Mouse (Mus musculus): ENCODE measurements around the gene Pnpla7.

Pnpla7 gene

DNA sequence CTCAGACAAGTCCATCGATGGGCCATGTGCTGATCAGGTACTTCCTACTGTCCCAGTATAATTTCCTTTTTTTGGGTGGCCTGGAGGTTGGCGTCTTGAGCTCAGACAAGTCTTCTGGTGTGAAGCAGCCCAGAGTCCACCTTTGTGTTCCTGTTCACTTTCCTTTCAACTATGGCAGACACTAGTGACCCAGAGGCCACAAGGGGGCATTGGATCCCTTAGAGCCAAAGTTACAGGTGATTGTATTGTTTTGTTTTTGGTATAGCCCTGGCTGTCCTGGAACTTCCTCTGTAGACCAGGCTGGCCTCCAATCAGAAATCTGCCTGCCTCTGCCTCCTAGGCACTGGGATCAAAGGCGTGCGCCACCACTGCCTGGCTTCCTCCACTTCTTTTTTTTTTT is 96.6 kb downstream of the Pnpla7 start:
- no peak for DNase-seq (ENCODE audit: low spot score)

DNA sequence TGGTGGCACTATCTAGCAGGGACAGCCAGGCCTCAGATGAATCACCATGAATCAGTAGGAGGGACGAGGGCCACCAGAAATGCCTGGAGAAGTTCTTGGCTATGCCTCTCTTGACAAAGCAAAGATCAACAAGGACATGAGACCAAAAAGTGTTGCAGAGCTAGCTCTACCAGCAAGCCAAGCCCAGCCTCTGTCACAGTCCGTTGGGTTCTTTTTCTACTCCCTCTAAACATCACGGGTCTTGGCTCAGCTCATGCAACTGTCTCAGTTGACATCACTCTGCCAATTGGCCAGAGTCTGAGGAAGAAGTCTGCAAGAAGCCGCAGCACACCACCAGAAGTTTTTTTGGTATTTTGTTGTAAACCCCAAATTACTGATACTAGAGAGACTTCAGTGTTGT is 99.7 kb downstream of the Pnpla7 start:
- DNase-seq (ENCODE audit: low spot score): no peak

DNA sequence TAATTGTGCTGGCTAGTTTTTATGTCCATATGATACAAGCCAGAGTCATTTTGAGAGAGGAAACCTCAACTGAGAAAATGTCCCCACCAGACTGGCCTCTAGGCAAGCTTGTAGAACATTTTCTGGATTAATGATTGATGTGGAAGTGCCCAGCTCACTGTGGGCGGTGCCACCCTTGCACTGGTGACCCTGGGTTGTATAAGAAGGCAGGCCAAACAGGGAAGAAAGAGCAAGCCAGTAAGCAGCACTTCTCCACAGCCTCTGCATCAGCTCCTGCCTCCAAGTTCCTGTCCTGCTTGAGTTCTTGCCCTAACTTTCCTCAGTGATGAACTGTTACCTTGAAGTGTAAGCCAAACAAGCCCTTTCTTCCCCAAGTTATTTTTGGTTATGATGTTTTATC is 103.1 kb downstream of the Pnpla7 start:
- DNase-seq (ENCODE audit: low spot score): no peak

DNA sequence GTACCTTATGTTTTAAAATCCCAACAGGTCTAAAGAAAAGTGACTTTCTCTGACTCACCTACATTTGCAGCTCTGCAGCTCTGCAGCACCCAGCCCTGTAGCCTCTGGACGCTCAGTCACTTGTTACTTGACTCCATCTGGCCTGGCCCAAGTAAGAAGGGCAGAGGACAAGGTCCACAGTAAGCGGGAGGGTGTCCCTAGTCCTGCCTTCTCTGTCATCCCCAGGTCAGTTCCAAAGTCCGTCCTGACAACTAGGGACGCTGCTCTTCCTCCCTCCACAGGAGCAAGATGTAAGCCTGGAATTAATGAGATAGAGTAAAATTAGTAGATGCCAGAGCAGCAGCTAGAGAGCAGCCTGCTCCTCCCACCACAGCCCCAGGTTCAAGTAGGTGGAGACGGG is 104.2 kb downstream of the Pnpla7 start, which contains the start of gene Entpd8:
TSS of gene Entpd8 (plus strand) at position 229 of the 400 bp plus-strand sequence.
- DNase-seq (ENCODE audit: low spot score): no peak

DNA sequence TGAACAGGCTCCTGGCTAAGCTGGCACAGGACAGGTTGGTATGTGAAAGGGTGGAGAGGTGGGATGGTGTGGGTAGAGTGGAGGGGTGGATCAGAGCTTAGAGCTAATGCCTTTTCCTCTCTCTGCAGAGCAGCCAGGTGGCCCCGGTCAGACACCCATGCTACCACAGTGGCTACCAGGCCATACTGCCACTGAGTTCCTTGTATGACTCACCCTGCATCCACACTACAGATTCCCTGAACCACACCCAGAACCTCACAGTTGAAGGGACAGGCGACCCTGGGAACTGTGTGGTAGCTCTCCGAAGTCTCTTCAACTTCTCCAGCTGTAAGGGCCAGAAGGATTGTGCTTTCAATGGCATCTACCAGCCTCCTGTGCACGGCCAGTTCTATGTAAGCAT is 107.9 kb downstream of the Pnpla7 start:
- no peak for DNase-seq (ENCODE audit: low spot score)

DNA sequence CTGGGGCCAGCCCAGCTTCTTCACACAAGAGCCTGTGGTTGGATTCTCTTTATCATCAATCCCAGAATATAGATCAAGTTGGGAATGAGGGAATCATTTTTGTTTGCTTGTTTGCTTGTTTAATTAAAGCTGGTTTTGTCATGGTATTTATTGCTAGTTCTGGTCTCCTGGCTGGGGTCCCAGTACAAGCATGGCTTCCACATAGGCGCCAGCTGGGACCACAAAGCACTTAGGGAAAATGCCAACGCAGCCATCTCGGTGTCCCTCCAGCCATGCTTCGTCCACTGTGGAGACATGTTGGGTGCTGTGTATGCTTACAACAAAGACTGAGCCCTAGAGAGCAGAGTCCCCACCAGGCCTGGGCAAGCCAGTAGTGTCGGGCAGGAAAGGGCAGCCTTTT is 109.7 kb downstream of the Pnpla7 start:
- DNase-seq (ENCODE audit: low spot score): no peak

DNA sequence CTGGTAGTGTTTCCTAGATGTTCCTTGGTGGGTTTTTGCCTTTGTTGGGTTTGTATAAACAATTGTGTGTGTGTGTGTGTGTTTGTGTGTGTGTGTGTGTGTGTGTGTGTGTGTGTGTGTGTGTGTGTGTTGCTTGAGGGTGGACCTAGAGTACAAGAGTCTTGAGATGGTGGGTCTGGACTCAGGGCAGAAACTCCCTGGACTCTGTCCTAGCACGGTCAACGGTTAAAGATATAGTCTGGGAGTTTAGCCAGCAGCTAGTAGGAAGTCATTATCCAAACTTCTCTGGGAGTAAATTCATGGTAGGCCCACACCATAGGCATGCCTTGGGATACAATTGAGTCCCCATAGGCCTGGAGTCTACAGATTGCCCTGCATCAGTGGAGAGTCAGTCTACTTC is 112.0 kb downstream of the Pnpla7 start:
- no peak for DNase-seq (ENCODE audit: low spot score)

DNA sequence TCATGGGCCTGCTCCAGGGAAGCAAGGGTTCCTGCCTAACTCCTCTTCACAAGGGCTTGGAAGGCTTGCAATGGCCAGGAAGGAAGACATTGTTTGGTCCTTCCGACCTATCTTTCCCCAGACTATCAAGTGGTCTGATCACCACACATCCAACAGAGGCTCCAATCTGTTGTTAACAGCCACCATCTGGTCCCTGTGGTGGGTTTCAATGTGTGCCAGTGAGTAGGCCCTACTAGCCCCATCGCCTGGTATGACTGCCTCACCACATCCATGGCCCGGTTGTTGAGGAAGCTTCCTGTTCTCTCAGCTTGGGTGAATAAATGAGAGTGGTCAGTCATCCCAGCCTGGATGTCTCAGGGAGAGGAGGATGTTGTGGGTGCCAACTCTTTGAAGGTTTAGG is 112.8 kb downstream of the Pnpla7 start:
- DNase-seq (ENCODE audit: low spot score): no peak

DNA sequence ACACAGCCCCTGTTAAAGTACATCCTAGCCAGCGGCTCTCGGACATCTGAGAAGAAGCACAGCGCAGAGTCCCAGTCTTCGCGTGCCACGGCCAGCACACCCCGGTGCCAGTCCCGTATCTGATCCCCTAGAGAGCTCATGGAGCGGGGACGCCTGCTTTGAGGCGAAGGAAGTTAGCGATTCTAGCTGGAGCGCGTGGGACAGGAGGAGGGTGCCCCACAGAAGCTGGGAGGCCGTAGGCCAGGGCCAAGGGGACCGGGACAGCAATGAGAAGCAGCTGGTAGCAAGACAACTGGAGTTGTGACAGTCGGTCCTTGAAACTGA is 118.9 kb downstream of the Pnpla7 start:
- no peak for DNase-seq (ENCODE audit: low spot score)

DNA sequence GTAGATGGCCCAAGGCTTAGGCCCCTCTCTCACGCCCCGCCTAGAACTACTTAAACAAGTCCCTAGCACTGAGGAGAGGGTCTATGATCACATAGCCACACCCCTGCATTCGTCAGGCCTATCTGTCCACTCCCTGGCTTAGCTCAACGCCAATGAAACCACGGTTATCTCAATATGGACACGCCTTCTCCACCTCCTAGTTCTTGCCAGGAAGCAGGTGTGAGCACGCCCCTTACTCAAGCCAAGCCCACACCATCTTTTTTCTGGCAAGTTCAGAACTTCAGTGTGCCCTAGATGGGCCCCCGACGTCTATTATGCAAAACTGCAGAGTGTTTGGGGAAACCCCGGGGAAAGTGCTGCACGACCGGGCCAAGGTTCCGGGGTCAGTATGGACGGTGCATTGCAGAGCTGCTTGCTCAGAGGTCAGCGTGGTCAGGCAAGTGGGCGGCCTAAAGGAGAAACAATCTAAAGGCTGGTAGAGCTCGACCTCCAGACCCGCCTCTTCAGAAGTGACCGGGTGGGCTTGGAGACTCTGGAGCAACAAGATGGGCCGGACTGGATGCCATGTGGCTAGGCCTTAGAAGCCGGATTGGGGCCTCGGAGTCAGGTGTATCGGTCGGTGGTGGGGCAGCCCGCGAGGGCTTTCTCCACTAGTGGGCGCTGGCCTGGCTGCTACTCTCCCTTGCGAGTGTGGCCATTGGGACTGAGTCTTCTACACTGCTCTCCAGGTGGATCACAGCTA is 119.4 kb downstream of the Pnpla7 start, which contains the start of gene Noxa1:
TSS of gene Noxa1 (minus strand) at position 41 of the 742 bp plus-strand sequence.
- DNase-seq (ENCODE audit: low spot score): peak; percentile 29

DNA sequence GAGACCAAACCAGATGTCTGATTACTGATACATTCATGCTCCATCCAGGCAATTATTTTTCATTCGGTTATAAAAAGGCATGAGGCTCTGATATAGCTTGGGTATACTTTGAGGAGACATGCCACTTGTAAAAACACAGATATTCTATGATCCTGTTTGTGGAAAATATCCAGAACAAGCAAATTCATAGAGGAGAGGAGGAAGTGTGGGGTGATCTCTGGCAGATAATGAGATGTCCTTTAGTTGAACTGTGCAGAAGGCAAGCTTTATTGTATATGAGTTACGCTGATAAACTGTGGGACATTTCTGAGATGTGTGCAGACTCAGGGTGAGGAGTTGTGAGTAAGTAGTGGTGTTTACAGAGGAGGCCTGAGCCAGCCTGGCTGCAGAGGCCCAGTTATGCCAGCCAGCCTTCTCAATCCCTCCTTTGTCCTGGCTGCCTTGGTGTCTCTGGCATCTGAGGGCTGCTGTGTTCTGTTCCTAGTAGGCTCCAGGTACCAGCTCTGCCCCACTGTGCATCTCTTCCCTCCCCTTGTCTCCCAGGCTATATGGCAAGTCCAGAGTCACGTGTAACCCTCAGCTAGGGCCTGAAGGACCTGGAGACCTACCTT is 122.3 kb downstream of the Pnpla7 start:
- DNase-seq (ENCODE audit: low spot score): no peak

DNA sequence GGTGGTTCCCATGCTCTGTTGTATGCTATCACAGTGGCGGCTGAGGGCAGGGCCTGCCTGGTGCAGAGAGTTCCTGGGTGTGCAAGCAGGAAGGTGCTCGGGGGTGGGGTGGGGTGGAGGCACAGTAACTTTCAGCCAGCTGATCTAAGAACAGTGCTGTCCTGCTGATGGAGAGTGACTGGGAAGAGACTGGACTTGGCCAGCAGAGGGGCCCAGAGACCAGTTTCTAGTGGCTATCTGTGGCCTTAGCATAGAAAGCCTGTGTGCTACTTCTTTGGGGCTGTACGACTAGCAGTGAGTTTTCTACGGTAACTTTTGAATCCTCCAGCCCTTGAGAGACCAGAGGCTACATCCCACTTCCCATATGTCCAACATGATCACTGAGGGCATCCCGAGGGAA is 123.1 kb downstream of the Pnpla7 start:
- peak; percentile 84 for DNase-seq (ENCODE audit: low spot score)

DNA sequence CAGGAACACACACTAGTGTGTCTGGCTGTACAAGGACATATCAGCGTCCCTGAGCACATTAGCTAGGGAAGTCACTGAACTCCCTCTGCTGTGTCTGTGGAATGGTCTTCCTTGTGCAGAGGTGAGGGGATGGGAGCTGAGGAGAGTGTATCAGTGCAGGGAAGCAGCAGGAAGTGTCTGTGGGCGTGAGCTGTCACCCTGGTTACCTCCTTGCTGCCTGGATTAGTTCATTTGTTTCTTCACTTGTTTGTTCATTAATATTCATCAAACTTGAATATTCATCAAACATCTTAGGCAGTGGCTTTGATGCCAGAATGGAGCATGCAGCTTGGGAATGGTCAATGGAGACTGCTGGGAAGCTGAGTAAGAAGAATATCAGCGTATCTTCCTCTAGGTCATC is 123.9 kb downstream of the Pnpla7 start:
- no peak for DNase-seq (ENCODE audit: low spot score)

All from retina, embryonic 14.5 days (tissue).